Mouse (Mus musculus) heart, adult 2 months (tissue): ENCODE results near the gene Ilvbl. TPM values are rescaled to one million over a fixed set of nuclear protein-coding genes. Genes with fewer than 3 reads are reported as not detected.
"Not testable (repeated sequence)": the region's sequence is repeated elsewhere in the genome, so short reads cannot be mapped to it uniquely, and the experiment has no call there.

Source experiments
- DNase-seq, 2 experiments: peaks; one replicate each; pipeline ENCODE4 v3.0.0; 2021
- H3K27ac ChIP-seq: fragments of 200-600 bp; 2 replicates; pipeline ENCODE4 v1.8.1; 2022
- H3K27me3 ChIP-seq: fragments of 200-500 bp; 2 replicates; pipeline ENCODE4 v1.6.1; 2012; ENCODE audit warnings: mild to moderate bottlenecking, low read length, inconsistent platforms, mixed read lengths; ENCODE audit not compliant: control insufficient read depth, insufficient read depth
- H3K36me3 ChIP-seq: fragments of 200-500 bp; 2 replicates; pipeline ENCODE4 v1.6.1; 2012; ENCODE audit warnings: low read length, inconsistent platforms; ENCODE audit not compliant: control insufficient read depth, insufficient read depth
- H3K4me1 ChIP-seq: fragments of 200-500 bp; 2 replicates; pipeline ENCODE4 v1.6.1; 2011; ENCODE audit warnings: low read length; ENCODE audit not compliant: control insufficient read depth, insufficient read depth
- H3K4me3 ChIP-seq: fragments of 200-600 bp; 2 replicates; pipeline ENCODE4 v1.8.1; 2022
- H3K79me2 ChIP-seq: fragments of 200-500 bp; replicated peaks from 2 replicates; pipeline ENCODE4 v1.6.1; 2012; ENCODE audit warnings: mild to moderate bottlenecking, inconsistent platforms, low read length, moderate library complexity, mixed read lengths; ENCODE audit not compliant: control insufficient read depth, insufficient read depth
- H3K9ac ChIP-seq: fragments of 200-500 bp; 2 replicates; pipeline ENCODE4 v1.6.1; 2012; ENCODE audit warnings: low read depth, mild to moderate bottlenecking, control low read depth, inconsistent platforms, low read length, mixed read lengths
- CTCF ChIP-seq: fragments of 200-600 bp; IDR thresholded peaks from 2 replicates; pipeline ENCODE4 v1.8.1; 2022; ENCODE audit warnings: antibody characterized with exemption, mild to moderate bottlenecking, moderate library complexity
- EP300 ChIP-seq: fragments of 200-500 bp; IDR thresholded peaks from 2 replicates; pipeline ENCODE4 v1.6.1; 2011; ENCODE audit warnings: low read depth, low read length, control low read depth; ENCODE audit not compliant: insufficient read depth
- POLR2A ChIP-seq: fragments of 200-500 bp; IDR thresholded peaks from 2 replicates; pipeline ENCODE4 v1.6.1; 2011; ENCODE audit warnings: mild to moderate bottlenecking, low read depth, low read length, control low read depth; ENCODE audit not compliant: insufficient read depth
- WGBS: fragments of 180-500 bp; shearing (Covaris S2); methylation state at CpG from one replicate; pipeline ENCODE4 v1.1.7; 2018; 5-methylcytosine and 5-hydroxymethylcytosine counted together
- intact Hi-C: fragments of 180-260 bp; cut with DNase I; formaldehyde crosslinking; loops from one replicate; pipeline ENCODE4 v1.15.1; 2025
- long read RNA-seq: library from polyadenylated mRNA; stranded (forward); transcript quantifications from one replicate; pipeline ENCODE4 v2.0.0, GENCODE M21; 2021
- polyA plus RNA-seq: library from polyadenylated mRNA; depleted of rRNA; stranded (reverse); fragments of >200 nt; gene quantifications from 2 replicates; pipeline ENCODE4 v1.2.3, GENCODE M21; 2012; rRNA removed
- total RNA-seq, 2 experiments: library from RNA; stranded (reverse); gene quantifications; 2 replicates each; pipeline ENCODE4 v1.2.3; 2021

The Ilvbl gene
- total RNA-seq (10 to 100 TPM; 35.4 to 48.4 TPM), polyA plus RNA-seq (39.9 and 49.3 TPM in 2 replicates)
- long read RNA-seq, transcript Ilvbl-201 (16 exons, 2,329 nt) = minor isoform, 8 of 44 reads
- long read RNA-seq, transcript Ilvbl-203 (14 exons, 2,331 nt) = minor isoform, 5 of 44 reads
- long read RNA-seq, transcript Ilvbl-209 (15 exons, 2,233 nt) = major isoform, 11 of 44 reads
- long read RNA-seq, partial matches to known transcripts = 5 of 44 reads
- long read RNA-seq, other reads (novel, unspliced or antisense) = 15 of 44 reads

- H3K27ac ChIP-seq = peak within 1 kb of the TSS; percentile 96
- intact Hi-C loops = loop anchor here (1.0 to 10.0 kb wide), 2 partner anchors 17 to 150 kb away; partner anchors contain the start of genes Cstb and Syde1
- H3K79me2 ChIP-seq = no peaks in the 10 kb centered on the region
- H3K9ac ChIP-seq = peak within 1 kb of the TSS; percentile 68
- under 1% methylated on average over 51 of the region's 51 CpGs for WGBS
- H3K4me1 ChIP-seq = peaks cover 3% of the 10 kb centered on the region
- peak within 1 kb of the TSS; percentile 84 for H3K4me3 ChIP-seq
- DNase-seq = peak; percentile 94 to 95
- TF ChIP-seq POLR2A (peak; percentile 55), EP300 (0 out of 2 replicates have a peak, but pooled peaks have one; percentile 40), CTCF (0 out of 2 replicates have a peak, but pooled peaks have one; percentile 18)
- no peaks in the 10 kb centered on the region for H3K27me3 ChIP-seq
- no peaks in the 10 kb centered on the region for H3K36me3 ChIP-seq
Observed at GRCm38 (mm10) chr10:78574250-78575104, at the start of gene Ilvbl. Gene Ilvbl (plus strand): TSS chr10:78574346.

- H3K4me3 ChIP-seq, H3K36me3 ChIP-seq, intact Hi-C loops, H3K79me2 ChIP-seq, H3K27me3 ChIP-seq, H3K9ac ChIP-seq, H3K4me1 ChIP-seq, DNase-seq, H3K27ac ChIP-seq: not testable (repeated sequence)
- WGBS = 60% methylated on average over 3 of the region's 3 CpGs
Observed at GRCm38 (mm10) chr10:78525071-78525470, 49.1 kb upstream of the Ilvbl start.

DNA sequence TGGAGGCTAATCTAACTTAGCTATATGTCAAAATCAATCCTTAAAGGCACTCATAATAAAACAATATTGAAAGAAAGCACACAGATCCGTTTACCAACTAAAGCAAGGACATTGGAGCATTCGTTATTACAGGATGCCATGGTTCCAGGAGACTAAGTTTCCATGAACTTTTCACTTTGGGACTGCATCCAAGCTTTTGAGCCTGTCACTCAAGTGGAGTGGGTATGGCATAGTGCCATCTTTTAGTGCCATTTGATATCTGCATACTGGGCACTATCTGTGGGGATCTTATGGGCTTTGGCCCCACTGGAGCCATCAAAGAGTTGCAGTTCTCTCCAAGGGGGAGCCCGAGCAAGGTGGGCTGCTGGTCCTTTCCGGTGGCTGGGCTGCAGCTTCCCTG is 48.6 kb upstream of the Ilvbl start:
- intact Hi-C loops = no loop called here
- no peaks in the 10 kb centered on the region for H3K79me2 ChIP-seq
- 43% methylated on average over 4 of the region's 4 CpGs for WGBS
- no peak overlapping the region for H3K27ac ChIP-seq
- no peaks in the 10 kb centered on the region for H3K4me1 ChIP-seq
- no peak overlapping the region for H3K4me3 ChIP-seq
- no peak for DNase-seq
- TF ChIP-seq EP300 = no peak
- TF ChIP-seq POLR2A = no peak
- TF ChIP-seq CTCF = no peak
- H3K36me3 ChIP-seq = no peaks in the 10 kb centered on the region
- no peak overlapping the region for H3K9ac ChIP-seq
- H3K27me3 ChIP-seq = no peaks in the 10 kb centered on the region

DNA sequence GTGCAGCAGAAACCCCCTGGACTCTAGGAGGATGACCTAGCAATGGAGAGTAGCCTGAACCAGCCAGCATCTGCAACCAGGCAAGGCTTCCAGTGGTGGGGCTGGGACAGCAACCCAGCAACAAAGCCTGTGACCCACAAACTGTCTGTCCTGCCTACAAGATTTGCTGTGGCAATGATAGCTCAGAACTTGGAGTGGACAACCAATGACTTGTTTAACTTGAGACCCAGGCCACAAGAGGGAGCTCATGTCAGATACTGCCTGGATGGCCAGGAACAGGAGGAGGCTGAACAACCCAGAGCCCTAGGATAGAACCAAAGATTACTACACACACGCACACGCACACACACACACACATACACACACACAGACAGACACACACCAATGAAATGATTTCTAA is 33.2 kb upstream of the Ilvbl start:
- TF ChIP-seq POLR2A (no peak), CTCF (peak; percentile 64)
- Histone ChIP-seq H3K4me3 (no peak overlapping the region), H3K9ac (no peak overlapping the region), H3K4me1 (no peaks in the 10 kb centered on the region), H3K36me3 (no peaks in the 10 kb centered on the region), H3K27me3 (no peaks in the 10 kb centered on the region), H3K27ac (no peak overlapping the region), H3K79me2 (no peaks in the 10 kb centered on the region)
- intact Hi-C loops = loop anchor here (2.0 kb wide), 1 partner anchor 64 kb away; no protein-coding TSS in a partner anchor
- DNase-seq = no peak
- WGBS = 45% methylated on average over 2 of the region's 2 CpGs

DNA sequence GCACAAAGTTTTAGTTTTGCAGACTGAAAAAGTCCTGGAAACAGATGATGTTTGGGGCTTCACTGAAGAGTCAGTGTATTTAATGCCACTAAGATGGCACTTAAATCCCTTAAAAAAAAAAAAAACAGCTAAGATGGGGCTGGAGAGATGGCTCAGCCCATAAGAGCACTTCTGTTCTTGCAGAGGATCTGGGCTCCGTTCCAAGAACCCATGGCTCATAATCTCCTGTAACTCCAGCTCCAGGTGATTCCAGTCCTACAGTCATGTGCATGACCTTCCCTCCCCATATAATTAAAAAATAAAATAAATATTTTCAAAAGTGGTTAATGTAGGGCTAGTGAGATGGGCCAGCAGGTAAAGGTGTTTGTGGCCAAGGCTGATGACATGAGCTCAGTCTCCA is 9.1 kb upstream of the Ilvbl start:
- no peak overlapping the region for H3K9ac ChIP-seq
- H3K4me3 ChIP-seq = no peak overlapping the region
- 56% methylated on average over 1 of the region's 1 CpGs for WGBS
- H3K27ac ChIP-seq = no peak overlapping the region
- H3K27me3 ChIP-seq = no peaks in the 10 kb centered on the region
- H3K4me1 ChIP-seq = no peaks in the 10 kb centered on the region
- no peaks in the 10 kb centered on the region for H3K79me2 ChIP-seq
- no peak for DNase-seq
- no peaks in the 10 kb centered on the region for H3K36me3 ChIP-seq
- intact Hi-C loops = no loop called here
- no peak for TF ChIP-seq POLR2A
- TF ChIP-seq CTCF = no peak
- no peak for TF ChIP-seq EP300

- intact Hi-C loops = no loop called here
- 63% methylated on average over 3 of the region's 3 CpGs for WGBS
Observed at GRCm38 (mm10) chr10:78569191-78569590, 5.0 kb upstream of the Ilvbl start.

More at GRCm38 (mm10) chr10:78569191-78569590, 5.0 kb upstream of the Ilvbl start:
- Histone ChIP-seq H3K4me1 (no peaks in the 10 kb centered on the region), H3K4me3 (no peak overlapping the region), H3K27ac (no peak overlapping the region), H3K9ac (no peak overlapping the region), H3K36me3 (no peaks in the 10 kb centered on the region), H3K79me2 (no peaks in the 10 kb centered on the region), H3K27me3 (no peaks in the 10 kb centered on the region)
- TF ChIP-seq CTCF = no peak
- no peak for TF ChIP-seq POLR2A
- no peak for TF ChIP-seq EP300
- DNase-seq = no peak
